Mouse (Mus musculus): ENCODE measurements around the gene Gm5089. TPM values are rescaled to one million over a fixed set of nuclear protein-coding genes. Genes with fewer than 3 reads are reported as not detected.

The Gm5089 gene
- polyA plus RNA-seq, 1 experiment from 2014 or later: not detected

- no peak overlapping the region for H3K4me3 ChIP-seq (ENCODE audit: low read length)
- H3K9me3 ChIP-seq (ENCODE audit: control insufficient read depth, low read length): no peaks in the 10 kb centered on the region
- H3K27me3 ChIP-seq (ENCODE audit: control insufficient read depth, insufficient read depth, low read depth, low read length): no peaks in the 10 kb centered on the region
- ATAC-seq (ENCODE audit: low read depth): no peak
- H3K9ac ChIP-seq (ENCODE audit: low read length): no peak overlapping the region
- 68% methylated on average over 5 of the region's 5 CpGs for whole genome bisulfite sequencing
- H3K4me2 ChIP-seq (ENCODE audit: low read depth, low read length): no peak overlapping the region
- no peak overlapping the region for H3K27ac ChIP-seq (ENCODE audit: low read length)
- H3K4me1 ChIP-seq (replicated peaks; ENCODE audit: control insufficient read depth, insufficient read depth, low read length): no peaks in the 10 kb centered on the region
- no peaks in the 10 kb centered on the region for H3K36me3 ChIP-seq (ENCODE audit: control insufficient read depth, insufficient read depth, low read length)
Measured at GRCm38 (mm10) chr14:122387781-122388180, 63.1 kb downstream of the Gm5089 start.

GRCm38 (mm10) chr14:122386281-122387130, 64.4 kb downstream of the Gm5089 start:
- no peak overlapping the region for H3K4me3 ChIP-seq (ENCODE audit: low read length)
- H3K9me3 ChIP-seq (ENCODE audit: control insufficient read depth, low read length): no peaks in the 10 kb centered on the region
- ATAC-seq (ENCODE audit: low read depth): no peak
- WGBS: 88% methylated on average over 17 of the region's 17 CpGs
- no peak overlapping the region for H3K4me2 ChIP-seq (ENCODE audit: low read depth, low read length)
- no peak overlapping the region for H3K27ac ChIP-seq (ENCODE audit: low read length)
- no peaks in the 10 kb centered on the region for H3K36me3 ChIP-seq (ENCODE audit: control insufficient read depth, insufficient read depth, low read length)
- no peak overlapping the region for H3K9ac ChIP-seq (ENCODE audit: low read length)
- no peaks in the 10 kb centered on the region for H3K4me1 ChIP-seq (replicated peaks; ENCODE audit: control insufficient read depth, insufficient read depth, low read length)
- no peaks in the 10 kb centered on the region for H3K27me3 ChIP-seq (ENCODE audit: control insufficient read depth, insufficient read depth, low read depth, low read length)

- no peaks in the 10 kb centered on the region for H3K36me3 ChIP-seq (ENCODE audit: control insufficient read depth, insufficient read depth, low read length)
- no peaks in the 10 kb centered on the region for H3K9me3 ChIP-seq (ENCODE audit: control insufficient read depth, low read length)
- H3K4me1 ChIP-seq (replicated peaks; ENCODE audit: control insufficient read depth, insufficient read depth, low read length): no peaks in the 10 kb centered on the region
- no peak overlapping the region for H3K9ac ChIP-seq (ENCODE audit: low read length)
- no peak overlapping the region for H3K27ac ChIP-seq (ENCODE audit: low read length)
- ATAC-seq (ENCODE audit: low read depth): no peak
- no peak overlapping the region for H3K4me3 ChIP-seq (ENCODE audit: low read length)
- no peaks in the 10 kb centered on the region for H3K27me3 ChIP-seq (ENCODE audit: control insufficient read depth, insufficient read depth, low read depth, low read length)
- 95% methylated on average over 5 of the region's 5 CpGs for WGBS
- no peak overlapping the region for H3K4me2 ChIP-seq (ENCODE audit: low read depth, low read length)
Measured at GRCm38 (mm10) chr14:122385758-122386157, 65.2 kb downstream of the Gm5089 start.

- H3K4me2 ChIP-seq (ENCODE audit: low read depth, low read length): no peak overlapping the region
- H3K9ac ChIP-seq (ENCODE audit: low read length): no peak overlapping the region
- no peak overlapping the region for H3K4me3 ChIP-seq (ENCODE audit: low read length)
- no peaks in the 10 kb centered on the region for H3K4me1 ChIP-seq (replicated peaks; ENCODE audit: control insufficient read depth, insufficient read depth, low read length)
- no peak for ATAC-seq (ENCODE audit: low read depth)
- no peaks in the 10 kb centered on the region for H3K36me3 ChIP-seq (ENCODE audit: control insufficient read depth, insufficient read depth, low read length)
- no peaks in the 10 kb centered on the region for H3K27me3 ChIP-seq (ENCODE audit: control insufficient read depth, insufficient read depth, low read depth, low read length)
- H3K9me3 ChIP-seq (ENCODE audit: control insufficient read depth, low read length): no peaks in the 10 kb centered on the region
- WGBS: 64% methylated on average over 3 of the region's 3 CpGs
- no peak overlapping the region for H3K27ac ChIP-seq (ENCODE audit: low read length)
Measured at GRCm38 (mm10) chr14:122385238-122385534, 65.7 kb downstream of the Gm5089 start.

Other genes with a start within 250 kb of the Gm5089 start
- not detected in 2 replicates for gene Zic5, start 14.6 kb upstream of the Gm5089 start, polyA plus RNA-seq (2015; fragmentation: Nextera tagmentation; extraction: Ambion mirVana)
- gene Zic2, start 24.3 kb upstream of the Gm5089 start, polyA plus RNA-seq (2015; fragmentation: Nextera tagmentation; extraction: Ambion mirVana): not detected in 2 replicates
- gene Gm10837, start 39.5 kb upstream of the Gm5089 start, polyA plus RNA-seq (2015; fragmentation: Nextera tagmentation; extraction: Ambion mirVana): not detected in 2 replicates
- 19.0 and 20.3 TPM in 2 replicates for gene Pcca, start 83.2 kb upstream of the Gm5089 start, polyA plus RNA-seq (2015; fragmentation: Nextera tagmentation; extraction: Ambion mirVana)

All from lung, embryonic 16.5 days (tissue).